Mouse (Mus musculus): ENCODE results near the gene Cyb5d2. TPM values are rescaled to one million over a fixed set of nuclear protein-coding genes. Genes with fewer than 3 reads are reported as not detected.

Gene Cyb5d2
- 10 to 100 TPM; 16.0 to 18.7 TPM for total RNA-seq (2021)

GRCm38 (mm10) chr11:72795455-72796295, at the start of gene Cyb5d2, which contains the start of gene Zzef1:
TSS of gene Cyb5d2 (minus strand) at chr11:72796142.
TSS of gene Zzef1 (plus strand) at chr11:72796226.
- DNase-seq (ENCODE audit: low spot score): peak; percentile 92
- intact Hi-C loops (cut with DNase I): loop anchor here (2.0 to 10.0 kb wide), 3 partner anchors 105 to 571 kb away; partner anchors contain the start of genes Ankfy1 and Ube2g1

- intact Hi-C loops (cut with DNase I): no loop called here
Measured at GRCm38 (mm10) chr11:72845526-72845925, 49.6 kb upstream of the Cyb5d2 start.

GRCm38 (mm10) chr11:72843576-72843975, 47.6 kb upstream of the Cyb5d2 start:
- intact Hi-C loops (cut with DNase I): no loop called here
- DNase-seq (ENCODE audit: low spot score): no peak

More at GRCm38 (mm10) chr11:72845526-72845925, 49.6 kb upstream of the Cyb5d2 start:
- DNase-seq (ENCODE audit: low spot score): no peak

- intact Hi-C loops (cut with DNase I): no loop called here
- no peak for DNase-seq (ENCODE audit: low spot score)
Measured at GRCm38 (mm10) chr11:72842731-72843130, 46.8 kb upstream of the Cyb5d2 start.

DNA sequence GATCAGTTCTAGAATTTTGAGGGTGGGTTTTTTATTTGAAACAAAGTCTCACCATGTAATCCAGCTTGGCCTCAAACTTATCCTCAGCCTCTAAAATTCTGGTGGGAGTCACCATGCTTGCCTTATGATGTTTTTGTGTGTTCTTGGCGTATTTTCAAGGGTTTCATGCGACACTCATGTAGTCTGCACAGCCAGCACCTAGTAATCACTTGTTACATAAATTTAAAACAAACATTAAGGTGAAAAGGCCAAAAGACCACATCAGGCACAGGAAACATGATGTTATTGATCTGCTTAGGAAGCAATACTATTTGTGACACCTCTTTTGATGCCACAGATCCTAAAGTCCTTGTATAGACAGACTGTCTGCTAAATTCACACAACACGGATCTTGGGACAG, 33.9 kb upstream of the Cyb5d2 start:
- intact Hi-C loops (cut with DNase I): no loop called here
- DNase-seq (ENCODE audit: low spot score): no peak

DNA sequence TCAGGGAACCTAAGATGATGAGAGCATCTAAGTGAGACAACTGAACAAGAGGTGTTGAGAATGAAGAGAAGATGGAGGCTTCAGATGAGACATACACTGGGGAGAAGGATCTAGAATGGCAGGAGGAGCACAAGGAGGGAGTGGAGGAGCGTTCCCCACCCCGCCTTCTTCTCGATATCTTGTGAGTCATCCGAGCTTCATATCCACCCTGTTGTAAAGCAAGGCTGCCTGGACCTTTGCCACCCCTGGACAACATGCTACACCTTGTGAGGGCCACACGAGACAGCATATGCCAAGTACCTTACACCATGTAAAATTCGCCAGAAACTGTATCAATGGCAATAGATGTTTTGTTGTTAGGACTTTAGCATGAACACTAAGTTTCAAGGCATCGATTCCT, 25.1 kb upstream of the Cyb5d2 start:
- intact Hi-C loops (cut with DNase I): no loop called here

GRCm38 (mm10) chr11:72818067-72818466, 22.1 kb upstream of the Cyb5d2 start:
- no peak for DNase-seq (ENCODE audit: low spot score)
- intact Hi-C loops (cut with DNase I): no loop called here

More for the DNA sequence above, 25.1 kb upstream of the Cyb5d2 start:
- DNase-seq (ENCODE audit: low spot score): no peak

DNA sequence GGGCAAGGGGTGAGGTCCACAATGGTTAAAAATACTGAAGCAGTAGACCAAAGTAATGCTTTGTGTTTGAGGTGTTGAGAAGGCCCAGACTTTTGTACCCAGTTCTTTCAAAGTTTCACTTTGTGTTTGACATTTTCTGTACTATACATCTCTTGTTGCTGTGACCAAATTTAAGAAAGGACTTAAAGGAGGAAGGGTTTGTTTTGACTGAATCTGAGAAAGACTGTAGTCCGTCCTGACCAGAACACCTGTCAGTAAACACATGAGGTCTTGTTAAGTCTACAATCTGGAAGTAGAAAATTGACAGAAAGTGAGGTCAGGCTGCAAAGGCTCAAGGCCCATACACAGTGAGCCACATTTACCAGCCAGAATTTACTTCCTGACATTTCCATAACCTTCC, 20.9 kb upstream of the Cyb5d2 start:
- DNase-seq (ENCODE audit: low spot score): no peak
- intact Hi-C loops (cut with DNase I): no loop called here

DNA sequence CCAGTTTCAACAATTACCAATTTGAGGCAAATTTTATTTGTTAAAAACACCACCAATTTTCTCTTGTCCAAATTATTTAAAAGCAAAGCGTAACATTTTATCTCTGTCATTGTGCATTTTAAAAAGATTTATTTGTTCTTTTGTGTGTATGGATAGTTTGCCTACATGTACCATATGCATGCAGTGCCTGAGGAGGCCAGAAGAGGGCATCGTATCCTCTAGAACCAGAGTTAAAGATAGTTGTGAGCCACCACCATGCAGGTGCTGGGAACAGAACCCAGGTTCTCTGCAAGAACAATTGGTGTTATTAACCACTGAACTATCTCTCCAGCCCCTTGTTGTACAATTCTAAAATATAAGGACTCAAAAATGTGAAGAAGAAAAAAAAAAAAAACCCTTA, 18.2 kb upstream of the Cyb5d2 start:
- DNase-seq (ENCODE audit: low spot score): no peak
- intact Hi-C loops (cut with DNase I): no loop called here

DNA sequence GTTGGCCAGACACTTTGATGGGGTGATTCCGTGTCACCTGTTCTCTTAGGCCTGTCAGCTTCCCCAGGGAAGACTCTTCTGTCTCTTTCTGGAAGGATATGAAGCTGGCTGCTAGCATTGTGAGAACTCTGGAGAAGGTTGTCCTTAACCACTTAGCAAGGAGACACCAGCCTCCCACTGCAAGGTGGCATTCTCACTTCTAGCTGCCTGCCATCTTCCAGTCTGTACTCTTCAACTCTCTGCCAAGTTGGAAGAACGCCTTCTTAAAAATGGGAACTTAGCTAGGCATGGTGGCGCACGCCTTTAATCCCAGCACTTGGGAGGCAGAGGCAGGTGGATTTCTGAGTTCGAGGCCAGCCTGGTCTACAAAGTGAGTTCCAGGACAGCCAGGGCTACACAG, 17.7 kb upstream of the Cyb5d2 start:
- intact Hi-C loops (cut with DNase I): no loop called here
- DNase-seq (ENCODE audit: low spot score): no peak

DNA sequence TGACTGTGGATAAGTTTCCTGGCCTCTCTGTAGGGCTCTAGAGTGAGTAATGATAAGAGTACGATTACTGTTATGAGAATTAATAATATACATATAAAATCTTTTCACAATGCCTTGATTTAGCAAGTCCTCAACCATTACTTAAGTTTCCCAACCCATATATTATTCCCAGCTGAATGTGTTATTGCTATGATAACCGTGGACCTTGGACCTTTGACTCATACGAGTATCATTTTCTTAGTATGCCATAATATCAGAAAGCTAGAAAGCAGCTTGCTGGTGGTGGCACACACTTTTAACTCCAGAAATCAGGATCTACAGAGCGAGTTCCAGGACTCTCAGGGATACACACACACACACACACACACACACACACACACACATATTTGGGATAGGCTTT, 12.1 kb upstream of the Cyb5d2 start:
- DNase-seq (ENCODE audit: low spot score): no peak
- intact Hi-C loops (cut with DNase I): no loop called here

GRCm38 (mm10) chr11:72806556-72806955, 10.6 kb upstream of the Cyb5d2 start:
- no peak for DNase-seq (ENCODE audit: low spot score)
- intact Hi-C loops (cut with DNase I): no loop called here

- no peak for DNase-seq (ENCODE audit: low spot score)
- intact Hi-C loops (cut with DNase I): no loop called here
Measured at GRCm38 (mm10) chr11:72805232-72805631, 9.3 kb upstream of the Cyb5d2 start.

- DNase-seq (ENCODE audit: low spot score): no peak
- intact Hi-C loops (cut with DNase I): no loop called here
Measured at GRCm38 (mm10) chr11:72804586-72804985, 8.6 kb upstream of the Cyb5d2 start.

DNA sequence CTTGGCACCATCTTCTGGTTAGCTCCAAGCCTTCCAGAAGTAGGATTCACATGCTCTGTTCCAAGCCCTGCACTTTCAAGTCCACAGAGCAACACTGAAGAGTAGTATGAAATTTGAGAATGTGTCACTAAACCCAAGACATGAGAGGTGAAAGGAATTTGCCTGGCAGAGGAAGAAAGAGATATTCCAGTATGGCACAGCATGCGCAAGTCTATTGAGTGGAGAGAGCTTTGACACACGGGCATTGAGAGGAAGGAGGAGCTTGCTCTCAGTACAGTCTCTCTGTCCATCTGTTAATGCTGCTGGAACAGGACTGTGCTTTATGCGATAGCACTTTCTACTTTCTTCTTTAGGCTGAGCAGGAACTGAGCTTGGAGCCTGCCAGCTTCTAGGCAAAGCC, 7.1 kb upstream of the Cyb5d2 start:
- DNase-seq (ENCODE audit: low spot score): no peak
- intact Hi-C loops (cut with DNase I): no loop called here

DNA sequence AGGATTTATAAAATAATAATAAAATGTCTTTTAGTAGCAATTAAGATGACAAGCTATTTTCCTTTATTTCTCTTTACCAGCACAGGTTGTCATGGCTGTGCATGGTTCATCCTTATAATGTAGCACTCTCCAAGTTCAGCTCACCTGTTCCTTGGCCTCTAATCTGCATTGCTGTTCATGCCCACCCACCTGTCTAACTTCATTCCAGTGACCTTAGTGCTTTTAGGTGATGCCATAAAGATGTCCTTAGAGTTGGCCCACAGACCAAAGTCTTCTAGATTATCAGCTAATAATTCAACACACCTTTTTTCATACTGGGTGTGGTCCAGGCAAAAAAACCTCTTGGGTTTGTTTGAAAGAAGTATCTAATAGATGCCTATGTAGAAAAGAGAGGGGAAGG, 5.2 kb upstream of the Cyb5d2 start:
- DNase-seq (ENCODE audit: low spot score): no peak
- intact Hi-C loops (cut with DNase I): no loop called here

GRCm38 (mm10) chr11:72798112-72798511, 2.2 kb upstream of the Cyb5d2 start:
- DNase-seq (ENCODE audit: low spot score): no peak
- intact Hi-C loops (cut with DNase I): loop anchor here (5.0 to 10.0 kb wide), 2 partner anchors 191 to 573 kb away; partner anchors contain the start of gene Ube2g1

DNA sequence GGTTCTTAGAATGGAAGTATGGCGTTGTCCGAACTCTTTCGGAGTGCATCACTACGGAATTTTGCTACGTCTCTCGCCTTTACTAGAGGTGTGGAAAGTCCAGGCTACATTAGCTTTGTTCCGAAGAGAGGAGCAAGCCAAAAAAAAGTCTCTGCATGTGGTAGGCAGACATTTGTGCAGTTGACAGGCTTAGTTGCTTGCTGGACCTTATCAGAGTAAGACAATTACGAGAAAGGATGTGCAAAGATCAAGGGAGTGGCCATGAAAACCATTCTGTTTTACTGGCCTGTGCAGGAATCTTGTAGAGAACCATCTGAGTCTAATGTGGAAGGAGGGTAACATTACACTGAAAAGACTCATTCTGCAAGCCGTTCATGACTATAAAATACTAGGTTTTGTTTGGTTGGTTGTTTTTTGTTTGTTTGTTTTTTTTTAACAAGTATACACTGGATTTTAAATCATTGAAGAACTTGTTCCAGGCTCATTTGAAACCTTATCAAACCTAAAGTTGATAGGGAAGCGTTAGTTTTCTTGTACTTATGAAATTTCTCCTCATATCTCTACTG, 914 bp upstream of the Cyb5d2 start:
- DNase-seq (ENCODE audit: low spot score): no peak
- intact Hi-C loops (cut with DNase I): loop anchor here (5.0 to 10.0 kb wide), 2 partner anchors 190 to 572 kb away; partner anchors contain the start of gene Ube2g1

DNA sequence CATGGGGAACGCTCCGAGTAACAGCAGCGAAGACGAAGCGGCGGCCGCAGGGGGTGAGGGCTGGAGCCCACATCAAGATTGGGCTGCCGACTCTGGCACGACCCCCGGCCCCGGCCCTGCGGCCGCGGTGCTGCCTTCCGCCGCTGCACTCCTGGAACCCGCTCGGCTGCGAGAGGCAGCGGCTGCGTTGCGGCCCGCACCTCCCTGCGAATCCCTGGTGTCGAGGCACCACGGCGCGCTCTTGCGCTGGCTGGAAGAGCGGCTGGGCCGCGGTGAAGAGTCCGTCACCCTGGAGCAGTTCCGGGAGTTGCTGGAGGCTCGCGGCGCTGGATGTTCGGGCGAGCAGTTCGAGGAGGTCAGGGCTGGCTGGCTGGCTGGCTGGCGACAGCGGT, 350 bp upstream of the Cyb5d2 start:
- no peak for DNase-seq (ENCODE audit: low spot score)
- intact Hi-C loops (cut with DNase I): loop anchor here (5.0 to 10.0 kb wide), 2 partner anchors 189 to 571 kb away; partner anchors contain the start of gene Ube2g1

DNA sequence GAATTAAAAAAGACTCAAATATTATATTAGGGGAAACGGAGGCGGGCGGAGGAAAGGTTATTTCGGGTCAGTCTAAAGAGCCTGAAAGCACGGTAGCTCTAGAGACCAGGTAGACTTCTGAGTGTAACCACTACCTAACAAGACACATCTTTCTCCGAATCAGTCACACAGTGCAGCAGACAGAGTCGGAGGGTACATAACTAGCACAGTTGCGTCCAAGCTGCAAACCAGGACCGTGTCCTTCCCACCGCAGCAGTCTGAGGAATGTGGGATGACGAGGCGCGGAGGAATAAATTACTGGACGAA, 840 bp downstream of the Cyb5d2 start:
- intact Hi-C loops (cut with DNase I): loop anchor here (2.0 to 10.0 kb wide), 3 partner anchors 104 to 570 kb away; partner anchors contain the start of genes Ankfy1 and Ube2g1
- no peak for DNase-seq (ENCODE audit: low spot score)

- no peak for DNase-seq (ENCODE audit: low spot score)
- intact Hi-C loops (cut with DNase I): loop anchor here (10.0 kb wide), 1 partner anchor 567 kb away; no protein-coding TSS in a partner anchor
Measured at GRCm38 (mm10) chr11:72792033-72792432, 3.9 kb downstream of the Cyb5d2 start.

Data from heart, postnatal 25 days (tissue).